In genomic region chrX:152143941-152144741, GRCm38 (mm10) we compare ENCODE assay signal across 8 mouse cellular contexts. TPM values are rescaled to one million over a fixed set of nuclear protein-coding genes. Genes with fewer than 3 reads are reported as not detected.
A peak's percentile ranks its signal among the peaks of the same experiment; 100 is the strongest.
DNase-seq lines count a peak whose midpoint lies in the region; ATAC-seq and TF ChIP-seq lines count a peak whose summit lies in the region.

Gene Iqsec2 (plus strand): TSS chrX:152144268.

- peaks cover 27% of the 10 kb centered on the region for H3K4me1 ChIP-seq in hindbrain, embryonic 15.5 days (replicated peaks)
- H3K4me1 ChIP-seq in limb, embryonic 11.5 days (ENCODE audit: control insufficient read depth, insufficient read depth, low read length) = no peaks in the 10 kb centered on the region
- H3K4me1 ChIP-seq in midbrain, embryonic 12.5 days = no peaks in the 10 kb centered on the region

- no peaks in the 10 kb centered on the region for H3K36me3 ChIP-seq in hindbrain, embryonic 15.5 days
- no peaks in the 10 kb centered on the region for H3K36me3 ChIP-seq in limb, embryonic 11.5 days (ENCODE audit: control insufficient read depth, insufficient read depth, low read length)
- no peaks in the 10 kb centered on the region for H3K36me3 ChIP-seq in midbrain, embryonic 12.5 days

- peak; percentile 74 for ATAC-seq in hindbrain, embryonic 15.5 days (ENCODE audit: low FRiP score, low read depth)
- peak; percentile 56 for ATAC-seq in limb, embryonic 11.5 days (ENCODE audit: insufficient number of reproducible peaks, low FRiP score, low TSS enrichment, low read depth)
- ATAC-seq in midbrain, embryonic 12.5 days (ENCODE audit: low FRiP score, low read depth) = peak; percentile 68

- peak within 1 kb of the TSS; percentile 57 for H3K9ac ChIP-seq in hindbrain, embryonic 15.5 days
- H3K9ac ChIP-seq in limb, embryonic 11.5 days (ENCODE audit: low read length) = peak within 1 kb of the TSS; percentile 52
- peak within 1 kb of the TSS; percentile 69 for H3K9ac ChIP-seq in midbrain, embryonic 12.5 days (replicated peaks)

- peak; percentile 41 for DNase-seq in ovary, postnatal 36 days (ENCODE audit: low spot score)
- DNase-seq in ovary, adult 18-20 months (ENCODE audit: low spot score) = no peak
- peak; percentile 46 for DNase-seq in brain, adult 2 months (ENCODE audit: low read depth, low spot score)
- peak; percentile 54 for DNase-seq in gastrocnemius, adult 2 months
- DNase-seq in limb, embryonic 11.5 days (ENCODE audit: low spot score) = peak; percentile 40
- no peak for DNase-seq in urinary bladder, postnatal 14 days (ENCODE audit: low spot score)

- no peaks in the 10 kb centered on the region for H3K9me3 ChIP-seq in hindbrain, embryonic 15.5 days
- no peaks in the 10 kb centered on the region for H3K9me3 ChIP-seq in limb, embryonic 11.5 days (ENCODE audit: control insufficient read depth, low read length)
- no peaks in the 10 kb centered on the region for H3K9me3 ChIP-seq in midbrain, embryonic 12.5 days

- H3K4me2 ChIP-seq in hindbrain, embryonic 15.5 days = peak within 1 kb of the TSS; percentile 71
- H3K4me2 ChIP-seq in limb, embryonic 11.5 days (ENCODE audit: low read depth, severe bottlenecking) = peak within 1 kb of the TSS; percentile 83
- H3K4me2 ChIP-seq in midbrain, embryonic 12.5 days (replicated peaks) = peak within 1 kb of the TSS; percentile 87

- intact Hi-C loops in gastrocnemius, adult 2 months (cut with DNase I) = loop anchor here (10.0 kb wide), 1 partner anchor 129 kb away; the partner anchor contains the start of genes Ribc1 and Smc1a

- peak within 1 kb of the TSS; percentile 72 for H3K27ac ChIP-seq in gastrocnemius, adult 2 months
- no peak within 1 kb of the TSS for H3K27ac ChIP-seq in hindbrain, embryonic 15.5 days (replicated peaks)
- H3K27ac ChIP-seq in limb, embryonic 11.5 days (replicated peaks; ENCODE audit: low read depth, low read length) = no peak within 1 kb of the TSS
- H3K27ac ChIP-seq in midbrain, embryonic 12.5 days (replicated peaks) = no peak within 1 kb of the TSS

- H3K27me3 ChIP-seq in hindbrain, embryonic 15.5 days = peaks cover 68% of the 10 kb centered on the region
- peaks cover 50% of the 10 kb centered on the region for H3K27me3 ChIP-seq in limb, embryonic 11.5 days (ENCODE audit: control insufficient read depth, insufficient read depth, low read length)
- H3K27me3 ChIP-seq in midbrain, embryonic 12.5 days = peaks cover 85% of the 10 kb centered on the region

- TF ChIP-seq CTCF in gastrocnemius, adult 2 months (IDR thresholded peaks at IDR 0.05) = no peak

- peak within 1 kb of the TSS; percentile 82 for H3K4me3 ChIP-seq in gastrocnemius, adult 2 months
- H3K4me3 ChIP-seq in hindbrain, embryonic 15.5 days = peak within 1 kb of the TSS; percentile 66
- H3K4me3 ChIP-seq in limb, embryonic 11.5 days (ENCODE audit: low read depth, low read length) = peak within 1 kb of the TSS; percentile 51
- peak within 1 kb of the TSS; percentile 63 for H3K4me3 ChIP-seq in midbrain, embryonic 12.5 days

- WGBS in hindbrain, embryonic 15.5 days = 17% methylated on average over 30 of the region's 78 CpGs
- WGBS in limb, embryonic 11.5 days = 5% methylated on average over 15 of the region's 78 CpGs
- WGBS in midbrain, embryonic 12.5 days = 10% methylated on average over 30 of the region's 78 CpGs

RNA-seq across cellular contexts. Expression of gene Iqsec2, which starts in this region (rescaled TPM):
- total RNA-seq in gastrocnemius, adult 2 months (2021) = 10 to 100 TPM; 12.5 to 33.5 TPM
- 6.9 and 8.7 TPM in 2 replicates for polyA plus RNA-seq in hindbrain, embryonic 15.5 days (2015; fragmentation: Nextera tagmentation; extraction: Ambion mirVana)
- 1.1 and 1.5 TPM in 2 replicates for polyA plus RNA-seq in limb, embryonic 11.5 days (2014; fragmentation: Nextera tagmentation; extraction: Ambion mirVana)
- 1.0 and 2.4 TPM in 2 replicates for polyA plus RNA-seq in midbrain, embryonic 12.5 days (2016; fragmentation: Nextera tagmentation; extraction: Ambion mirVana)

Comparison
In these comparisons a context has a peak if more than half of its experiments do, and no peak if none do; other contexts are left out.
1. DNase-seq: peak in ovary, postnatal 36 days (single experiment), brain, adult 2 months (single experiment), gastrocnemius, adult 2 months (single experiment) and limb, embryonic 11.5 days (single experiment); none in ovary, adult 18-20 months (single experiment) and urinary bladder, postnatal 14 days (single experiment).
2. Peak in every context shown above with its lines, with median percentiles within 50 percentile points of each other: H3K4me3 ChIP-seq, ATAC-seq, H3K4me2 ChIP-seq and H3K9ac ChIP-seq.